Mouse (Mus musculus): Measurements from ENCODE around the gene Anxa3.

The Anxa3 gene

GRCm38 (mm10) chr5:96847986-96848385 lies 54.8 kb downstream of the Anxa3 start:
- DNase-seq (ENCODE audit: low read depth, low spot score), result no peak

GRCm38 (mm10) chr5:96848386-96848785 lies 55.2 kb downstream of the Anxa3 start:
- no peak for DNase-seq (ENCODE audit: low read depth, low spot score)

DNA sequence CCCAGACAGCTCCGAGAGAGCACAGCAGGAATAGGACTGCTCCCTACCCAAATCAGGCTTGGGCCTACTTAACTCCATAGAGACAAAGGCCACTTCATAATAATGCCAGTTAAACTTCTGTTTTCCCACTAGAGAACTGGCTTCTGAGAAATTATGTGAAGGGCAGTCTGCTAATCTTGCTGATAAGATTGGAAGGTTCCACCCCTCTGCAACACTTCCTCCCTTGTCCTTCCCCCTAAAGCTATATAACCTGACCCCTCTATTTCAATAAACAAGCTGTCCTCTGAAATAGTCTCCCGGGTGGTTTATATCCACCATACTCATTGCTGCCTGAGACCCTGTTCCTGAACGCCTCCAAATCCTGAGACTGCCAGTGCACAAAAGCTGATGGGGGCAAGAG lies 56.1 kb downstream of the Anxa3 start:
- no peak for DNase-seq (ENCODE audit: low read depth, low spot score)

- no peak for DNase-seq (ENCODE audit: low read depth, low spot score)
Measured at GRCm38 (mm10) chr5:96853451-96853850, 60.3 kb downstream of the Anxa3 start.

DNA sequence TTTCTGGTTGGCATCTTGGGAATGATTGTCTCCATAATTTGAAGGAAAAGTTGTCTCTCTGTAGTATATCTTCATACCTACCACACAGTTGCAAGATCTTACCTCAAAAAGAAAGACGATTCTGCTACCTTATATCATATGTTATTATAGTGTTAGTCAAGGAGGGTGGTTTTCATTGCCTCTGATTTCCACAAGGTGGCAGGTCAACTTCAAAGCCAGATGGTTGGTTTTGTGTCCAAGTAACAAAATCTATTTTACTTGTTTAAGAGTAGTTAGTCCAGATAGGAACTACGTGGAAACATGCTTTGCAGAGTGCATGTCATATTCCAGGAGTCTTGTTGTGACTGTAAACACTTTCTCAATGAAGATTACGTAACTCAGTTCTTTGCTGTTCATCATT lies 61.2 kb downstream of the Anxa3 start:
- no peak for DNase-seq (ENCODE audit: low read depth, low spot score)

GRCm38 (mm10) chr5:96859938-96860337 lies 66.8 kb downstream of the Anxa3 start:
- no peak for DNase-seq (ENCODE audit: low read depth, low spot score)

DNA sequence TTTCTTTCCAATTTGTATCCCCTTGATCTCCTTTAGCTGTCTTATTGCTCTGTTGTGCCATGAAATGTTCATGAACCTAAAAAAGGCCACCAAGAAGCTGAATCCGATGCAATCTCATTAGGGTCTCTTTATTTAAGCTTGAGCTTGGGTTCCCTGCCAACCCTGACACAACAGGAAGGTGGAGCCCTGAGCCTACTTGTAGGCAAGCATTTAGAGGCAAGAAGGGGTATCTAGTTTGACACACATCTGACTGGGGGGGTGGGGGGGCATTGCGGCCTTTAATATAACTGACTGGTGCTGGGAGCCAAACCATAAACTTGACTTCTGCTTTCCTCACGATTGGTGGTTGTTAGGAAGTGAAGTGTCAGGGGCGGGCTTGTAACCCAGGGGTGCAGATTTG lies 74.0 kb downstream of the Anxa3 start:
- DNase-seq (ENCODE audit: low read depth, low spot score), result no peak

DNA sequence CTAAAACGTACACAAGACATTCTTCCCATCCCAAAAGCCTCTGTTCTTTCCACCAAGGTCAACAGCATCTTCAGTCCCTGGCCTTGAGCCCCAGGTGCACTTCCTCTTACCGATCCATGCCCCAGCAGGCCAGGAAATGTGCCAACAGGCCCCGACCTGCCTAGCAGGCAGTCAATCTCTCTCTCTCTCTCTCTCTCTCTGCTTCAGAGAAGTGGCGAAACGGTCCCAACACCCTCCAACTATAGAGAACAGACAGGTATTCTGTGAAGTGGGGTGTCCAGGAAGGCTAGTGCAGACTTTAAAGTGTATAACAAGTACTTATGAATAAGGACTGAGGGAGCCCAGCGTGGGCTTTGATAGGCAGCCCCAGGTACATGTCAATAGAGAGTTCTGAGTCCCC lies 75.8 kb downstream of the Anxa3 start:
- no peak for DNase-seq (ENCODE audit: low read depth, low spot score)

DNA sequence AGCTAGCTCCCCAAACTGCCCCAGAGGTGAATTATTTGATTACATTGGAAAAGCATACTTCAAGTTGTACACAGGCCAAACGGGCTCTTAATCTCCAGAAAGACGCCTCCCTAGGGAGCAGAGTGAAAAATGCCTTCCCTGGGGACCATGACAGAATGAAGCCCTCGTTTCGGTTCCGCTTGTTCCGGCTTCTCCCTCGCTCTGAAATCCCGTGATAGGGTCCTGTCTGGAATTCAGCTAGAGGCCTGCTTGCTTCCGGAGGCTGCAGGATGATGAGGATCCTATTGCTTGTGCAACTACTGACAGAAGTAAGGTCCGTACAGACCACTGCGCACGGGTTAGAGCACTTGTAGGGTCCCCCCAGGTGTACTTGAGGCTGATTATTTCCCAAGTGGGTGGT lies 77.9 kb downstream of the Anxa3 start:
- DNase-seq (ENCODE audit: low read depth, low spot score), result no peak

GRCm38 (mm10) chr5:96878178-96878577 lies 85.0 kb downstream of the Anxa3 start:
- DNase-seq (ENCODE audit: low read depth, low spot score), result peak; percentile 32

- DNase-seq (ENCODE audit: low read depth, low spot score), result no peak
Measured at GRCm38 (mm10) chr5:96878851-96879540, 85.9 kb downstream of the Anxa3 start.

DNA sequence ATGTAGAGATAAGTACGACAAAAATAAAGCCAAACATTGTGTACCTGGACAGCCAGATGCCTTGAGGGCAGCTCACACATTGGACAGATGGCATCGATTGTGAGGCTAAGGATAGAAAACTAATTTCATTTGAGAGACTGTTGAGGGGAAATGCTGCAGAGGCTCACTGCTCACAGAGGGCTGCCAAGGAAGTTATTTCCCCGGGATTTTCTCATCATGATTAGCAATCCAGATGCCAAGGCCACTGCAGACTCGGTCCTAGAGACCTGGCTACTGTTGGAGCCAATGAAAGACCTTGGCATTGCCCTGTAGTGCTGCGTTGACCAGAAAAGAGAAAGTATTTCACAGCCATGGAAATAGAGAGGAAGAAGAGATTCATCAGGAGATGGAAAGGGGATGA lies 87.1 kb downstream of the Anxa3 start:
- DNase-seq (ENCODE audit: low read depth, low spot score), result no peak

- no peak for DNase-seq (ENCODE audit: low read depth, low spot score)
Measured at GRCm38 (mm10) chr5:96881118-96881517, 88.0 kb downstream of the Anxa3 start.

DNA sequence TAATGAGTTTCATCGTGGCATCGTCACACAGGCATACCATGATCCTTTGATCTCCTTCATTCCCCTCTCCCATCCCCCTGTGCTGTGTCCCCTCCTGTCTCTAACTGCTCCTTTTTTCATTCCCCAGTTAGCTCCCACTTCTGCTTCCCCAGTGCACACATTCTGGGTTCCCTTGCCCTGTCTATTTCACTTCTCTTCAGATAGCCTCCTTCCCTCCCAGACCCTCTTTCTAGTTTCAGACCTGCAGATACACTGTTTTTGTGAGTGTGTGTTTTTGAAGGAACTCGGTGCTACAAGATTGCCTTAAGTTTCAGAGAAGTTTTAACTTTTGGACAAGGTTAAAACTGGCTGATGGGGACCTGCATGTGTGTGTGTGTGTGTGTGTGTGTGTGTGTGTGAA lies 88.5 kb downstream of the Anxa3 start:
- DNase-seq (ENCODE audit: low read depth, low spot score), result no peak

GRCm38 (mm10) chr5:96885202-96885601 lies 92.1 kb downstream of the Anxa3 start:
- no peak for DNase-seq (ENCODE audit: low read depth, low spot score)

GRCm38 (mm10) chr5:96888396-96888795 lies 95.3 kb downstream of the Anxa3 start:
- no peak for DNase-seq (ENCODE audit: low read depth, low spot score)

DNA sequence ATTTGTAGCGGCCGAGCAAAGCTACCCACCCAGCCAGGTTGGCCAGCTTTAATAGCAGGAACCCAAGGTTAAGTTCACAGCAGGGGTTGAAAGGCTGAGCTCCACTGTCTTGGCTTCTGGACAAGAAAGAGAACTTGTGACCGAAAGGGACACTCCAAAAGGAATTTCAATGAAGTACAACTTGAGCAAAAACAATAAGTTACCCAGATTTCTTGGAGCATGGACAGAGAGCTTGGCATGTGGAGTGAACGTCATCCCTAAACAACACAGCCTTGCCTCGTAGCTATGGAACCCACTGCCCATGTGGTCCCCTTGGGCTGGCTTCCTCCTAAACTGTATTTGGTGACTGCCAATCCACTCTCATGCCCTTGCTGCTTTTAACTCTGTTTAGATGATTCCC lies 97.2 kb downstream of the Anxa3 start:
- no peak for DNase-seq (ENCODE audit: low read depth, low spot score)

Measured in retina, adult 2 months (tissue).